Mouse (Mus musculus) heart, embryonic 14.5 days (tissue): ENCODE results near the gene Hs3st3a1. TPM values are rescaled to one million over a fixed set of nuclear protein-coding genes. Genes with fewer than 3 reads are reported as not detected.

Source experiments
- ATAC-seq: fragments of 200-750 bp; cut with Nextera tagmentation; 2 replicates; pipeline ENCODE4 v1.8.0; 2017; ENCODE audit warnings: low read depth, moderate TSS enrichment; ENCODE audit not compliant: insufficient number of reproducible peaks, insufficient read depth, low FRiP score
- H3K27ac ChIP-seq, 2 experiments: fragments of 200-500 bp in 1 of 2; fragments of 300-500 bp in 1 of 2; sonication (generic) in 1 of 2; replicated peaks in 1 of 2; 2 replicates each; pipeline ENCODE4 v1.5.1; 2012 to 2014; ENCODE audit warnings: low read depth in 2 of 2, low read length in 2 of 2, control low read depth in 1 of 2, mild to moderate bottlenecking in 1 of 2, mixed read lengths in 1 of 2; ENCODE audit not compliant: control insufficient read depth in 1 of 2, insufficient read depth in 1 of 2
- H3K27me3 ChIP-seq: fragments of 300-500 bp; sonication (generic); 2 replicates; pipeline ENCODE4 v1.6.1; 2014; ENCODE audit warnings: mild to moderate bottlenecking, low read length, control low read depth; ENCODE audit not compliant: control insufficient read depth, insufficient read depth
- H3K36me3 ChIP-seq: fragments of 300-500 bp; sonication (generic); 2 replicates; pipeline ENCODE4 v1.6.1; 2014; ENCODE audit warnings: mild to moderate bottlenecking, control low read depth, low read length, mixed read lengths; ENCODE audit not compliant: control insufficient read depth, insufficient read depth
- H3K4me1 ChIP-seq, 2 experiments: fragments of 200-500 bp in 1 of 2; fragments of 300-500 bp in 1 of 2; sonication (generic) in 1 of 2; 2 replicates each; pipeline ENCODE4 v1.6.1; 2012 to 2014; ENCODE audit warnings: low read length in 2 of 2, control low read depth in 1 of 2, mixed read lengths in 1 of 2; ENCODE audit not compliant: control insufficient read depth in 2 of 2, insufficient read depth in 2 of 2
- H3K4me2 ChIP-seq: fragments of 300-500 bp; sonication (generic); 2 replicates; pipeline ENCODE4 v1.6.1; 2014; ENCODE audit warnings: mild to moderate bottlenecking, low read length
- H3K4me3 ChIP-seq, 2 experiments: fragments of 200-500 bp in 1 of 2; fragments of 300-500 bp in 1 of 2; sonication (generic) in 1 of 2; 2 replicates each; pipeline ENCODE4 v1.5.1; 2012 to 2014; ENCODE audit warnings: low read length in 2 of 2, mild to moderate bottlenecking in 2 of 2, control low read depth in 1 of 2, low read depth in 1 of 2, moderate library complexity in 1 of 2; ENCODE audit not compliant: control insufficient read depth in 1 of 2, insufficient read depth in 1 of 2
- H3K9ac ChIP-seq: fragments of 300-500 bp; sonication (generic); 2 replicates; pipeline ENCODE4 v1.6.1; 2014; ENCODE audit warnings: mild to moderate bottlenecking, low read length
- H3K9me3 ChIP-seq: fragments of 300-500 bp; sonication (generic); 2 replicates; pipeline ENCODE4 v1.6.1; 2016; ENCODE audit warnings: low read length, control low read depth; ENCODE audit not compliant: control insufficient read depth
- WGBS: fragments of 180-500 bp; shearing (Covaris S2); extraction: QIAGEN DNeasy Blood & Tissue Kit; methylation state at CpG from one replicate; pipeline ENCODE4 v1.1.7; 2014; 5-methylcytosine and 5-hydroxymethylcytosine counted together
- polyA plus RNA-seq: library from polyadenylated mRNA; unstranded; fragments of >200 nt; fragmentation: Nextera tagmentation; extraction: Ambion mirVana; gene quantifications from 2 replicates; pipeline ENCODE4 v1.2.1, GENCODE M21; 2014

The Hs3st3a1 gene
- 0.61 and 0.88 TPM in 2 replicates for polyA plus RNA-seq

- H3K4me3 ChIP-seq, result peak within 1 kb of the TSS; percentile 54
- no peak within 1 kb of the TSS for H3K27ac ChIP-seq
- peak within 1 kb of the TSS; percentile 84 for H3K4me2 ChIP-seq
- no peaks in the 10 kb centered on the region for H3K36me3 ChIP-seq
- H3K9ac ChIP-seq, result peak within 1 kb of the TSS; percentile 64
- under 1% methylated on average over 28 of the region's 36 CpGs for WGBS
- H3K4me1 ChIP-seq, result peaks cover 2 to 8% of the 10 kb centered on the region in 2 experiments; a peak in 2 of 4 replicates
- no peaks in the 10 kb centered on the region for H3K9me3 ChIP-seq
- H3K27me3 ChIP-seq, result peaks cover 35% of the 10 kb centered on the region
- ATAC-seq, result peak; percentile 76
These were observed at the start of gene Hs3st3a1 for GRCm38 (mm10) chr11:64434611-64435545. Gene Hs3st3a1, plus strand, starts transcription at chr11:64435332.

DNA sequence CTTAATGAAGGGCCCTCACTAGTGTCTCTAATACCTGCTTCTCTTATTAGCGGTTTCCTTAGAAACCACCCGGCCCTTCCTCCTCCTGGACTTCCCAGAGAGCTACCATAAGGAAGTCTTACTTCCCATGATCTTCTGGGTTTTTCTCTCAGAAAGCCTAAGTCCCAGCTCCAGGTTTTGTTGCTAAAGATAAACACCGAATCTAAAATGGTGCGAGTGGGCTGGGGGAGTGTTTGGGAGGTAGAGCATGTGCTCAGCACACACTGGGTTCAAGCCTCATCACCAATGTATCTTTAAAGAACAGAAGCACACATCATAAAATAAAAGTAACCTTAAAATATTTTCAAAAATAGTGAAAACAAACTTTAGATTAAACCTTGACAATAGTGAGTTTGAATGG lies 48.8 kb upstream of the Hs3st3a1 start:
- Histone ChIP-seq H3K4me3 (no peak overlapping the region), H3K9ac (no peak overlapping the region), H3K27ac (no peak overlapping the region), H3K27me3 (no peaks in the 10 kb centered on the region), H3K9me3 (no peaks in the 10 kb centered on the region), H3K4me1 (no peaks in the 10 kb centered on the region), H3K36me3 (no peaks in the 10 kb centered on the region), H3K4me2 (no peak overlapping the region)
- no peak for ATAC-seq
- 86% methylated on average over 4 of the region's 4 CpGs for WGBS

DNA sequence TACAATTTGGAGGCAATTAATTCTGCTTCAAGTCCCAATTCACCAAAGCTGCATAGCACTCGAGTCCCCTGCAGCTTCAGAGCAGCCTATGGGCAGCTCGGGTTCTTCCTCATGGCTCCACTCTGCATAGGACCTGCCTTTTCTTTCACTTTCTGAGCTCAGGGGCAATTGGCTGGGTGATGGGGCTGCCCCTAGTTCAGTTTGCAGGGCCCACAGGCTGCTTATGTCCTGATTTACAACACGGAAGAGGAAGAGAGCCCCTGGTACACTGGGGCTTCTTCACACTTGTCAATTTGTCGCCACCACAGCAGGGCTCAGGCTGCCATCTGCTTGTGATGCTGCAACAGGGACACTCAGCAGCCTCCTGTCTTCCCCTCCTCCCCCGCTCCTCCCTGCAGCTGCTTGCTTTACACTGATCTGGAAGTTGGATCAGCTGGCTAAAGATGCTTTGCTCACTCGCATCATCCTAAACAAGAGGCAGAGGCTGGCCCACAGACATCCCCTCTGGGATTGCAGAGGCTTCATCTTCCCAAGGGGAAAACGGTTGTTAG lies 38.7 kb upstream of the Hs3st3a1 start:
- Histone ChIP-seq H3K27ac (no peak overlapping the region), H3K9ac (no peak overlapping the region), H3K27me3 (no peaks in the 10 kb centered on the region; the same call in 1 of the 2 replicates), H3K4me3 (peak overlapping the region in 1 of 2 experiments; percentile 20; a peak in 2 of 4 replicates), H3K9me3 (no peaks in the 10 kb centered on the region), H3K4me1 (peaks cover 0 to 3% of the 10 kb centered on the region in 2 experiments; a peak in 1 of 4 replicates), H3K4me2 (peak overlapping the region; percentile 42), H3K36me3 (no peaks in the 10 kb centered on the region)
- 9% methylated on average over 7 of the region's 7 CpGs for WGBS
- ATAC-seq, result no peak

DNA sequence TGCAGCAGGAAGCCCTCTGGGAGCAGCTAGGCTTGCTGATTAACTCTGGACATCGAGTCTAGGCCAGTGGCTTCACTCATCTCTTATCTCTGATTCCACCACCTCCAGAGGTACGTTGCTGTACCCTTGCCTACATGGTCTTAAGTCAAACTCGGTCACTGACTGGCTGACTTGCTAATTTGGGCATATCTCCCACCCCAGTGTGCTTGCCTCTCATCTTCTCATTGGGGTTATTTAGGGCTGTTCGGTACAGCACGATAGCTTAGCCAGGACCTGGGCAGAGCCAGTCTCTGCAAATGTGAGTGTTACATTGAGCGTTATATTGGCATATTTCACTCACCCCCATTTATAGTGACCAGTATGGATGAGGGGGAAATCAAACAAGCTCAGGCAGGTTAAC lies 38.2 kb upstream of the Hs3st3a1 start:
- H3K9me3 ChIP-seq, result no peaks in the 10 kb centered on the region
- no peak overlapping the region for H3K4me3 ChIP-seq
- no peak overlapping the region for H3K4me2 ChIP-seq
- H3K27ac ChIP-seq, result no peak overlapping the region
- WGBS, result 32% methylated on average over 6 of the region's 6 CpGs
- peaks cover 0 to 3% of the 10 kb centered on the region in 2 experiments; a peak in 1 of 4 replicates for H3K4me1 ChIP-seq
- no peaks in the 10 kb centered on the region; the same call in 1 of the 2 replicates for H3K27me3 ChIP-seq
- no peaks in the 10 kb centered on the region for H3K36me3 ChIP-seq
- ATAC-seq, result no peak
- no peak overlapping the region for H3K9ac ChIP-seq

DNA sequence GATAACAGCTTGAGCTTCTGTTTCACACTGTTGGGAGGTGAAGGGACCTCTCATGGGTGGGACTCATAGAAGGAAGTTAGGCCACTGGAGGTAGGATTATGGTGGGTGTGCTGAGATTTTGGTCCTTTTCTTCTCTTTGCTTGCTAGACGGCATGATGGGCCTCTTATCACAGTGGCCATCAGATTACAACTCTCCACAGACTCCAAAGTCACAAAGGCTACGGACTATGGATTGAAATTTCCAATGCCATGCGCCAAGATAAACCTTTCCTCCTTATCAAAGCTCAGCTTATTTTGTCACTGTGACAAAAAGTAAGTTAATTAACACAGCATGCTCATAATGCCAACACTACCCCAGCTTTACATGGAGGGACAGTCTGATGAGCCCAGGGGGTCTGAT lies 37.5 kb upstream of the Hs3st3a1 start:
- H3K36me3 ChIP-seq, result no peaks in the 10 kb centered on the region
- no peak overlapping the region for H3K4me3 ChIP-seq
- no peak overlapping the region for H3K9ac ChIP-seq
- no peaks in the 10 kb centered on the region; the same call in 1 of the 2 replicates for H3K27me3 ChIP-seq
- no peak overlapping the region for H3K4me2 ChIP-seq
- H3K4me1 ChIP-seq, result peaks cover 0 to 3% of the 10 kb centered on the region in 2 experiments; a peak in 1 of 4 replicates
- H3K9me3 ChIP-seq, result no peaks in the 10 kb centered on the region
- no peak for ATAC-seq
- no peak overlapping the region for H3K27ac ChIP-seq
- 51% methylated on average over 3 of the region's 3 CpGs for WGBS

- Histone ChIP-seq H3K36me3 (no peaks in the 10 kb centered on the region), H3K27ac (no peak overlapping the region), H3K4me1 (peaks cover 0 to 3% of the 10 kb centered on the region in 2 experiments; a peak in 1 of 4 replicates), H3K27me3 (no peaks in the 10 kb centered on the region; the same call in 1 of the 2 replicates), H3K9ac (no peak overlapping the region), H3K4me2 (no peak overlapping the region), H3K9me3 (no peaks in the 10 kb centered on the region), H3K4me3 (no peak overlapping the region)
- no peak for ATAC-seq
- WGBS, result 68% methylated on average over 6 of the region's 6 CpGs
These were observed 34.5 kb upstream of the Hs3st3a1 start for GRCm38 (mm10) chr11:64400534-64401093.

- no peak for ATAC-seq
- Histone ChIP-seq H3K27me3 (no peaks in the 10 kb centered on the region), H3K4me3 (no peak overlapping the region), H3K36me3 (no peaks in the 10 kb centered on the region), H3K4me1 (no peaks in the 10 kb centered on the region), H3K27ac (no peak overlapping the region), H3K4me2 (no peak overlapping the region), H3K9me3 (peaks cover 6% of the 10 kb centered on the region; the same call in 1 of the 2 replicates), H3K9ac (no peak overlapping the region)
- WGBS, result 56% methylated on average over 1 of the region's 1 CpGs
These were observed 16.2 kb upstream of the Hs3st3a1 start for GRCm38 (mm10) chr11:64418969-64419368.
